Mouse (Mus musculus): Measurements from ENCODE around the gene Slc16a1.

DNA sequence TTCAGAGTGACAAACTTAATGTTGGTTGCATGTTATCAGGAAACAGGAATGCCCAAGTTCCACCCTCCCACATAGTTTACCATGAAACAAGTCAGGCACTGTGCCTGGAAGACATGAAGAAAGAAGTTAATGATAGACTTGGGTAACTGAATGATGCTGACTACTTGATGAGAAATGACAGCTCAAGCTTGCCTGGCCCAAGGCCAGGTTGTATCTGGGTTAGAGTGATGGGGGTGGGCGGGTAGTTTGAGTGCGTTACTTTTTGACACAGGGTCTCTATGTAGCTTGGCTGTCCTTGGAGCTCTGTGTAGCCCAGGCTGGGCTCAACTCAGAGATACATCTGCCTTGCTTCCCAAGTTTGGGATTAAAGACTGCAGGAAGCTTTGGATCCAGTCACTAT lies 20.2 kb downstream of the Slc16a1 start:
- TF ChIP-seq CTCF (IDR thresholded peaks at IDR 0.05; ENCODE audit: control insufficient read depth, insufficient read depth, low read length) = no peak
- no peak for TF ChIP-seq POLR2A (IDR thresholded peaks at IDR 0.05; ENCODE audit: borderline replicate concordance, control insufficient read depth, low read depth, low read length)

Data from bone marrow, adult 2 months (tissue).